Mouse (Mus musculus) heart, adult 8-10 months (tissue): Measurements from ENCODE around the gene Trpm8. TPM values are rescaled to one million over a fixed set of nuclear protein-coding genes. Genes with fewer than 3 reads are reported as not detected.

Experiments
- DNase-seq: peaks from one replicate; pipeline ENCODE4 v3.0.0; 2022; ENCODE audit warnings: low spot score
- total RNA-seq, 4 experiments: library from RNA; stranded (reverse); gene quantifications; 2 replicates each; pipeline ENCODE4 v1.2.4; 2022

Gene Trpm8
- total RNA-seq, 4 experiments from 2014 or later = not detected

GRCm38 (mm10) chr1:88284946-88285320 lies 7.5 kb downstream of the Trpm8 start:
- DNase-seq = no peak

GRCm38 (mm10) chr1:88285652-88286051 lies 8.2 kb downstream of the Trpm8 start:
- DNase-seq = no peak

GRCm38 (mm10) chr1:88286136-88286845 lies 8.8 kb downstream of the Trpm8 start:
- DNase-seq = no peak

DNA sequence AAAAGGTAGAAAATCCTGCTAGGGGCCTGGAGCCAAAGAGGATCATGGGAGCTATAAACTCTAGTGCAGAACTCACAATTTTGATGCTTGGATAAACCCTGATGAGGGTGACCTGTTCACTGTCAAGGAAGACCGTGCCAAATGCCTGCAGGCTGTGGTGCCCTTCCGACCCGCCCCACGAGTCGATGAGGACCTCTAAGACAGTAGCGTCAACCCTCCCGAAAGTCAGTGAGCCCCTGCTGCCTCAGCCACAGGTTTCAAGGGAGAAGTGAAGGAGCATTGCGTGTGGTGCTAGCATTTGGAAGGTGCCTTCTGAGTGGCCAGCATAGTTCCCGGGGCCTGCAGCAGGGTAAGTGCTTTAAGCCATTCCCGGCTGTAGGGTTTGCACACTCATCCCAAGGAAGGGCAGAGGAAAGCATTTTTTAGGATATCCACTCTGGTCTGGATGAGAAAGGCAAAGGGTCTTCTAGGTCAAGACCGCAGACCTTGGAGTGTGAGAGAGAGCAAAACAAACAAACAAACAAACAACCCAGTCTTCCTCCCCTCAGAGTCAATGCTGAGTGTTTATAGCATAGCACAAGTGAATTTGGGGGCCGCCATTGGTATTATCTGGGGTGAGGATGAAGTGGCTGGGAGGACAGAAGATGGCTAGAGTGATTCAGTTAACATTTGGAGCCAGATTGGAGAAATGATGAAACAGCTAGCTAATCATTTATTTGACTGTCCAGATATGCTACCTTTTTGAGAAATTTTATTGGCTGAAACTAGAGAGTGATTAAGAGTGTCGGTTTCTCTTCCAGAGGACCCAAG lies 9.6 kb downstream of the Trpm8 start:
- DNase-seq = no peak

DNA sequence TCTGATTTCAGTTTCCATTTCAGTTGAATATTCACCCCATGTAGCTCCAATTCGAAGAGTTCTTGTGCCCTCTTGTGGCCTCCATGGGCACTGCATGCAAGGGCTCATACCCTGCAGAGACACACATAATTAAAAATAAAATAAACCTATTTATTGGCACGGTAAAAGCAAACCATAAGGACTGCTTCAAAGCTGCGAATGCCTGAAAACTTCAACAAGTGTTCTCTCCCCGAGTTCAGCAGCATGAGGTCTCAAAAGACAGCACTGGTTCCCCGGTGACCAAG lies 10.2 kb downstream of the Trpm8 start:
- DNase-seq = no peak

GRCm38 (mm10) chr1:88288056-88288788 lies 10.8 kb downstream of the Trpm8 start:
- DNase-seq = no peak

- DNase-seq = no peak
Measured at GRCm38 (mm10) chr1:88288789-88289127, 11.3 kb downstream of the Trpm8 start.

DNA sequence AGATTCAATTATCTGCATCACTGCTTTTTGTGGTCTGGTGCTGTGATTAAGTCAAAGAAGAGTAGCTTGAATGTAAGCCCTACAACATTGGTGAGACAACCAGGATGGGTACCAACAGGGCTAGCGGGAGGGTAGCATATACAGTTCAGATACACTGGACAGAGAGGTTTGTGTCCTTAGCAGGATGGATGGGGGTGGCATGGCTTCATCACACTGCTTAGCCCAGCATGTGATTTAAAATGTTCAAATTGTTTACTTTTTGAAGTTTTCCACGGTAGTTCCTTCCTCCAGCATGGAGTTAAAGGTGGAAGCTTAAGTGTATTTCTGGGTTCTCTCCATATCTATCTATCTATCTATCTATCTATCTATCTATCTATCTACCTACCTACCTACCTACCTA lies 11.7 kb downstream of the Trpm8 start:
- DNase-seq = no peak

GRCm38 (mm10) chr1:88289917-88290316 lies 12.5 kb downstream of the Trpm8 start:
- DNase-seq = no peak

DNA sequence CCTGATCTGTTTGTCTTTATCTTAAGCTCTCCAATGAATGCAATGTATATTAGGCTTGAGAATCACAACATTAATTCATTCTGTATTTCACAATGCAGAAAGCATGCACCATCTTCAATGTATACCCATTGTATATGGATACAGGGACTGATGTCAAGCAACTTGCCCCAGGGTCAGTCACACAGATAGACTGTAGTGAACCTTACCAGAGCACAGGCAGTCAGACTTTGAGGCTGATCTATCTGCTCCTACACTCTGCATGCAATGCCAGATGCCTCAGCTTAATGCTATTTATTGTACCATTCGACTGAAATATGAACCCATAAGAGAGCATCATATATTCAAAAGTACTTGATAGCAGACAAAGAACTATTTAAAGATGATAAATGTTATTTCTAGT lies 13.1 kb downstream of the Trpm8 start:
- DNase-seq = no peak

GRCm38 (mm10) chr1:88291409-88292005 lies 14.0 kb downstream of the Trpm8 start:
- DNase-seq = no peak

DNA sequence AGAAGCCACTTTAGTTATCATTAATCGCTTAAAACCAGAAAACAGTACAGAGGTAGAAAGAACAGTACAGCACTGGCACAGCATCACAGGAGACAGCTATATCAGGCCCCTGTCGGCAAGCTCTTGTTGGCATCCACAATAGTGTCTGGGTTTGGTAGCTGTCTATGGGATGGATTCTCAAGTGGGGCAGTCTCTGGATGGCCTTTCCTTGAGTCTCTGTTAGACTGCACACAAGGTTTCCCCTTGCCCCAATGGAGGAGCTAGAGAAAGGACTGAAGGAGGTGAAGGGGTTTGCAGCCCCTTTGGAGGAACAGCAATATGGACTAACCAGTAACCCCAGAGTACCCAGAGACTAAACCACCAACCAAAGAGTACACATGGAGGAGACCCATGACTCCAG lies 14.6 kb downstream of the Trpm8 start:
- no peak for DNase-seq

DNA sequence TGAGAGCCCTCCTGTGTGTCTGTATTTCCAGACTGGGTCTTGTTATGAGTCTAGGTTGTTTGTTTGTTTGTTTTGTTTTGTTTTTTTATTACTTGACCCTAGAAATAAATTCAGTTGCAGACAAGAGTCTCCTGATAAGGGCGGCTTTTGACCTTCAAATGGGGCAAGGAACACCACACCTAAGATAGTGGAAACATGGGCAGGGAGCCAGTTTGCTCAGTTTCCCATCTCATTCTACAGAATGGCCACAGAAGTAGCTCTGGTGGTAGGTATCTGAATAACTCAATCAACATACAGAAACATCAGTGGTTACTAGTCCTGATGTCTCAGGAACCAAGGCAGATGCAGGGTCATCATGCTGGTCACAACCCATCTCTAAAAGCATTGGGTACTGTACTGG lies 17.2 kb downstream of the Trpm8 start:
- no peak for DNase-seq

GRCm38 (mm10) chr1:88296171-88296920 lies 18.9 kb downstream of the Trpm8 start:
- no peak for DNase-seq

DNA sequence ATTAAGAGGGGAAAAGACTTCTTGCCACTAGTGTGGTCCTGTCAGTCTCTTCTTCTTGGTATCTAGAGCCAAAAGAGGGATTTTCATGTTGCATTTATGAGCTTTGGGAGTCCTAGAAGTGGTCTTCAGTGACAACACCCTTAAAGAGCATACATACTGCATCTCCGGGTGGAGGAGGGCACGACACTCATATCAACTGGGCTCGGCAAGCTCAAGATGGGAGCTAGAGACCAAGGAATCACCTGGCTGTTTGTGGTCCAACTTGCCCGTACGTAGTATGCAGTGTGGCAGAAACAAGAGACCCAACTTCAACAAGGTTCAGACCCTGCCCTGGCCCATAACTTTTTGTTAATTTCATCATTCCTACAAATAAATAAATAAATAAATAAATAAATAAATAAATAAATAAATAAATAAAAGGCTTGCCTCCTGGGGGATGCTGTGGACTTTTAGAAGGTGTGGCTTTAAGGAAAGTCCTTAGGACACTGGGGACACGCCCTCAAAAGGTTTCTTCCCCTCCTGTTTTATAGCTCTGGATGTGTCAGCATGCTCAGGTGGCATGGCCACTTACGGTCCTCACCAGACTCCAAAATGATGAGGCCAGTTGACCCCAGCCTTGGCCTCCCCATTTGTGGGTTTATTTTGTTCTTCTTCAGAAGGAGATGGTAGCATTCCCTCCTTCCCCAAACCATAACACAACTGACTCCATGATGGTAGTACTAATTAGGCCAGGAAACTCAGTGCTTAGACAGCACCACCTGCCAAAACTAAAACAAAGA lies 20.2 kb downstream of the Trpm8 start:
- DNase-seq = no peak

GRCm38 (mm10) chr1:88298686-88299528 lies 21.4 kb downstream of the Trpm8 start:
- no peak for DNase-seq

DNA sequence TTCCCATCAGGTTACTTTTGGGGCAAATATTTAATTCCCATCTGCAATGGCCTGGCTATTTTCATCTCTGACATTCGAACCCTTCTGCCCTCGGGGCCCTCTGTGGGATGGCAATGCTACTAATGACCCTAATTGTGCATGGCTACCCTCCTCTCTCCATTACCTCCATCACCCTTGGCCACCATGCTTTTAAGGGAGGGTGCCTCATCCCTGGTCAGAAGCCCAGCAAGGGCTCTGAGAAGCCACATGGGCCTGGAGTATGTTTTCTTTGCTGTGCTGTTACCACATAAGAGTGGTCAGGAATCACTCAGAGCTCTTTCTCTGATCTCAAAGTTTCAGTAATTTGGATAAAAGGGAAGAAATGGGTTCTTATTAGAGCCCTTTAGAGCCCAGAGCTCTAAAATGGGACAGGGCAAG lies 22.1 kb downstream of the Trpm8 start:
- DNase-seq = no peak

DNA sequence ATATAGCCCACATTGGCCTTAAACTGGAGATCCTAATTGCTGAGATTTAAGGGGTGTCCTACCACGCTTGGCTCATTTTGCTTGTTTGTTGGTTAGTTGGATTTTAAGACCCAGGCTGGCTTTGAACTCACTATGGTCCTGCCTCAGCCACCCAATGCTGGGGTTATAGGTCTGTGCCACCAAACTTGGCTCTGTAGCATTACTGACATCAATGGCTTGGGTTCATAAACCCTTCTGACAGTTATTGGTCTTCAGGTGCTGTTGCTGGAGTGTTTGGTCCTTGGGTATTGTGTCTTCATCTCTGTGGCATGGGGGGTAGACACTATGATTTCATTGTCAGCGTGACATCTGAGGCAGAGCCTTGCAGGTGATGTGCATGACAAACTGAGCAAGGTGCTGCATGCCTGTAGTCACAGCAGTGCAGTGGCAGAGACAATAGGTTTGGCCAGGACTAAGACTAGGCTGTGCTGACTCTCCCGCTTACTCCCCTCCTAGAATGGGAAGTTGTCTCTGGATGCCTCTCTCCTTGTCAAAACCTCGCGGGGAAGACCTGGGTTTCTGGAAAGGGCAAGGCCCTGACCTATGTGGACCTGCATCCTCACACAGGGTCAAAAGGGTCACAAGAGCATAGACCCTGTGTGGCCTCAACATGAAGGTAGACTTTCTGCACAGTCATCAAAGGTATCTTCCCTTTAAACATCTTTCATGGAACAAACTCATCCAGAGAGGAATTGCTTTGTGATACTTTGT lies 23.0 kb downstream of the Trpm8 start:
- no peak for DNase-seq
